Mouse (Mus musculus): ENCODE data around the gene Dlg4. TPM values are rescaled to one million over a fixed set of nuclear protein-coding genes. Genes with fewer than 3 reads are reported as not detected.
A peak's percentile ranks its signal among the peaks of the same experiment; 100 is the strongest.

Gene Dlg4
- polyA plus RNA-seq, 1 experiment from 2014 or later: 14.4 TPM

GRCm38 (mm10) chr11:70020731-70021263 lies 4.1 kb downstream of the Dlg4 start:
- H3K4me1 ChIP-seq: peaks cover 73% of the 10 kb centered on the region
- peak; percentile 76 for ATAC-seq (ENCODE audit: insufficient number of reproducible peaks, low FRiP score, low TSS enrichment, low read depth)
- no peak overlapping the region for H3K9ac ChIP-seq

GRCm38 (mm10) chr11:70021264-70022132 lies 4.8 kb downstream of the Dlg4 start:
- Histone ChIP-seq H3K9me3 (replicated peaks) (no peaks in the 10 kb centered on the region), H3K4me3 (replicated peaks) (peak overlapping the region; percentile 54), H3K36me3 (no peaks in the 10 kb centered on the region), H3K9ac (no peak overlapping the region), H3K4me2 (replicated peaks) (peak overlapping the region; percentile 91), H3K27ac (replicated peaks) (peak overlapping the region; percentile 92), H3K27me3 (no peaks in the 10 kb centered on the region), H3K4me1 (peaks cover 80% of the 10 kb centered on the region)
- WGBS: 1% methylated on average over 40 of the region's 40 CpGs
- peak; percentile 84 for ATAC-seq (ENCODE audit: insufficient number of reproducible peaks, low FRiP score, low TSS enrichment, low read depth)

More at GRCm38 (mm10) chr11:70020731-70021263, 4.1 kb downstream of the Dlg4 start:
- no peaks in the 10 kb centered on the region for H3K9me3 ChIP-seq (replicated peaks)
- WGBS: under 1% methylated on average over 8 of the region's 8 CpGs
- peak overlapping the region; percentile 54 for H3K4me3 ChIP-seq (replicated peaks)
- no peaks in the 10 kb centered on the region for H3K27me3 ChIP-seq
- H3K36me3 ChIP-seq: no peaks in the 10 kb centered on the region
- peak overlapping the region; percentile 91 for H3K4me2 ChIP-seq (replicated peaks)
- H3K27ac ChIP-seq (replicated peaks): peak overlapping the region; percentile 92

- H3K27me3 ChIP-seq: no peaks in the 10 kb centered on the region
- H3K27ac ChIP-seq (replicated peaks): no peak overlapping the region; the same call in 1 of the 2 replicates
- no peak for ATAC-seq (ENCODE audit: insufficient number of reproducible peaks, low FRiP score, low TSS enrichment, low read depth)
- H3K9ac ChIP-seq: 0 out of 2 replicates have a peak overlapping the region, but pooled peaks have one; percentile 12
- peaks cover 88% of the 10 kb centered on the region for H3K4me1 ChIP-seq
- H3K36me3 ChIP-seq: no peaks in the 10 kb centered on the region
- no peaks in the 10 kb centered on the region for H3K9me3 ChIP-seq (replicated peaks)
- peak overlapping the region; percentile 56 for H3K4me2 ChIP-seq (replicated peaks)
- WGBS: 4% methylated on average over 29 of the region's 29 CpGs
- peak overlapping the region; percentile 37 for H3K4me3 ChIP-seq (replicated peaks)
Measured at GRCm38 (mm10) chr11:70023481-70024150, 6.9 kb downstream of the Dlg4 start.

GRCm38 (mm10) chr11:70024151-70024514 lies 7.4 kb downstream of the Dlg4 start:
- no peaks in the 10 kb centered on the region for H3K27me3 ChIP-seq
- WGBS: 11% methylated on average over 6 of the region's 6 CpGs
- no peak for ATAC-seq (ENCODE audit: insufficient number of reproducible peaks, low FRiP score, low TSS enrichment, low read depth)
- H3K4me1 ChIP-seq: peaks cover 88% of the 10 kb centered on the region
- H3K9me3 ChIP-seq (replicated peaks): no peaks in the 10 kb centered on the region
- H3K36me3 ChIP-seq: no peaks in the 10 kb centered on the region
- H3K27ac ChIP-seq (replicated peaks): no peak overlapping the region; the same call in 1 of the 2 replicates
- H3K4me2 ChIP-seq (replicated peaks): peak overlapping the region; percentile 56
- H3K9ac ChIP-seq: no peak overlapping the region
- H3K4me3 ChIP-seq (replicated peaks): peak overlapping the region; percentile 37

- H3K4me1 ChIP-seq: peaks cover 74% of the 10 kb centered on the region
- peak overlapping the region; percentile 27 for H3K4me3 ChIP-seq (replicated peaks)
- peak overlapping the region; percentile 50 for H3K4me2 ChIP-seq (replicated peaks)
- H3K27ac ChIP-seq (replicated peaks): peak overlapping the region; percentile 88
- ATAC-seq (ENCODE audit: insufficient number of reproducible peaks, low FRiP score, low TSS enrichment, low read depth): peak; percentile 51
- no peak overlapping the region for H3K9ac ChIP-seq
- 4% methylated on average over 19 of the region's 19 CpGs for WGBS
- H3K36me3 ChIP-seq: peaks cover 13% of the 10 kb centered on the region
- no peaks in the 10 kb centered on the region for H3K9me3 ChIP-seq (replicated peaks)
- H3K27me3 ChIP-seq: no peaks in the 10 kb centered on the region
Measured at GRCm38 (mm10) chr11:70026689-70027088, 9.9 kb downstream of the Dlg4 start.

- H3K9me3 ChIP-seq (replicated peaks): no peaks in the 10 kb centered on the region
- peak overlapping the region; percentile 27 for H3K4me3 ChIP-seq (replicated peaks)
- WGBS: 34% methylated on average over 7 of the region's 9 CpGs
- peak overlapping the region; percentile 88 for H3K27ac ChIP-seq (replicated peaks)
- H3K4me2 ChIP-seq (replicated peaks): peak overlapping the region; percentile 50
- H3K36me3 ChIP-seq: peaks cover 20% of the 10 kb centered on the region
- no peaks in the 10 kb centered on the region for H3K27me3 ChIP-seq
- no peak for ATAC-seq (ENCODE audit: insufficient number of reproducible peaks, low FRiP score, low TSS enrichment, low read depth)
- H3K4me1 ChIP-seq: peaks cover 70% of the 10 kb centered on the region
- peak overlapping the region; percentile 15; the same call in 1 of the 2 replicates for H3K9ac ChIP-seq
Measured at GRCm38 (mm10) chr11:70027397-70027796, 10.7 kb downstream of the Dlg4 start.

- 0 out of 2 replicates have a peak, but pooled peaks have one; percentile 11 for ATAC-seq (ENCODE audit: insufficient number of reproducible peaks, low FRiP score, low TSS enrichment, low read depth)
- Histone ChIP-seq H3K27ac (replicated peaks) (peak overlapping the region; percentile 88), H3K36me3 (peaks cover 31% of the 10 kb centered on the region), H3K27me3 (no peaks in the 10 kb centered on the region), H3K9ac (no peak overlapping the region), H3K4me3 (replicated peaks) (peak overlapping the region; percentile 32), H3K9me3 (replicated peaks) (no peaks in the 10 kb centered on the region), H3K4me2 (replicated peaks) (peak overlapping the region; percentile 50), H3K4me1 (peaks cover 61% of the 10 kb centered on the region)
- 18% methylated on average over 12 of the region's 12 CpGs for WGBS
Measured at GRCm38 (mm10) chr11:70028401-70029129, 11.8 kb downstream of the Dlg4 start.

GRCm38 (mm10) chr11:70029130-70029801 lies 12.5 kb downstream of the Dlg4 start:
- Histone ChIP-seq H3K9me3 (replicated peaks) (no peaks in the 10 kb centered on the region), H3K4me3 (replicated peaks) (peak overlapping the region; percentile 32), H3K36me3 (peaks cover 34% of the 10 kb centered on the region), H3K27me3 (no peaks in the 10 kb centered on the region), H3K4me2 (replicated peaks) (peak overlapping the region; percentile 50), H3K4me1 (peaks cover 56% of the 10 kb centered on the region), H3K9ac (no peak overlapping the region), H3K27ac (replicated peaks) (peak overlapping the region; percentile 88)
- ATAC-seq (ENCODE audit: insufficient number of reproducible peaks, low FRiP score, low TSS enrichment, low read depth): peak; percentile 85
- WGBS: 3% methylated on average over 20 of the region's 20 CpGs

GRCm38 (mm10) chr11:70029829-70030550 lies 13.2 kb downstream of the Dlg4 start:
- peak overlapping the region; percentile 88 for H3K27ac ChIP-seq (replicated peaks)
- 49% methylated on average over 11 of the region's 11 CpGs for WGBS
- H3K4me3 ChIP-seq (replicated peaks): peak overlapping the region; percentile 32
- H3K4me1 ChIP-seq: peaks cover 50% of the 10 kb centered on the region
- H3K9ac ChIP-seq: no peak overlapping the region
- no peaks in the 10 kb centered on the region for H3K27me3 ChIP-seq
- ATAC-seq (ENCODE audit: insufficient number of reproducible peaks, low FRiP score, low TSS enrichment, low read depth): no peak
- peak overlapping the region; percentile 50 for H3K4me2 ChIP-seq (replicated peaks)
- H3K36me3 ChIP-seq: peaks cover 40% of the 10 kb centered on the region
- no peaks in the 10 kb centered on the region for H3K9me3 ChIP-seq (replicated peaks)
